Mouse (Mus musculus): Measurements from ENCODE around the gene Lrr1. TPM values are rescaled to one million over a fixed set of nuclear protein-coding genes. Genes with fewer than 3 reads are reported as not detected.

Gene Lrr1
- polyA plus RNA-seq, 1 experiment from 2014 or later = 23.1 TPM

DNA sequence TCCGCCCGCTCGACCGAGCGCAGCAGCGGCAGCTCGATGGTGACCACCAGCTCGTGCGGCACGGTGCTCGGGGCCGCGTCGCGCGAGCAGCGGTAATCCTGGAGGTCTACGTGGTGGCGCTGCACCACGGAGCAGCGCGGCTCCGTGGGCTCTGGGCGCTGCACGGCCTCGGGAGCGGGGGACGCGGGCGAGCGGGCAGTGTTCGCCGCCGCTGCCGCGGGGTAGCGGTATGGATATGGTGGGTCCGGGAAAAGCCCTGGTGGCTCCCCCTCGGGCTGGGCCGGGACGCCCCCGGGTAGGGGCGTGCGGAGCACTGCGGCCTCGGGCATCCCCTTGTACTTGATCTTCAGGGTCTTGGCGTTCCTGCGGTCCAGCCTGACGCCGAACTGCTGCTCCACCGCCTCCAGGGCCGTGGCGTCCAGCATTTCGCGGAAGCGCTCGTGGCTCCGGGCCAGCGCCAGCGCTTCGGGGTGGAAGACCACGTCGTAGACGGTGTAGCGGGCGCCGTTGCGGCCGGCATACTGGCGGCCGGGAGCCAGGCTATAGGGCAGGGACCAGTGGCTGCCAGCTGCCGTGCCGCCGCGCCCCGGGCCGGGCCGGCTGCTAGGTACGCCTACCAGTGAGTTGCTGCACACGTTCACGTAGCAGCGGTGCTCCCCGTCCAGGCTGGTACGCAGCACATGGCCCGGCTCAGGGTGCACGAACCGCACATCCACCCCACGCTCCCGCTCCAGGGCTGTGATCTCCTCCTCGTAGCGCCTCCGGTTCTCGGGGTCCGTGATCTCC, 29.0 kb downstream of the Lrr1 start:
- Histone ChIP-seq H3K36me3 (ENCODE audit: control insufficient read depth, insufficient read depth, low read length) (peaks cover 21% of the 10 kb centered on the region), H3K4me1 (ENCODE audit: control insufficient read depth, insufficient read depth, low read length) (peaks cover 11% of the 10 kb centered on the region; the same call in 1 of the 2 replicates), H3K9me3 (ENCODE audit: control insufficient read depth, low read depth, low read length) (no peaks in the 10 kb centered on the region), H3K4me3 (ENCODE audit: low read depth, low read length) (peak overlapping the region; percentile 95), H3K27me3 (ENCODE audit: control insufficient read depth, insufficient read depth, low read length) (no peaks in the 10 kb centered on the region), H3K27ac (ENCODE audit: low read length) (peak overlapping the region; percentile 91), H3K9ac (replicated peaks; ENCODE audit: low read depth, low read length) (peak overlapping the region; percentile 81), H3K4me2 (replicated peaks; ENCODE audit: low read depth, low read length) (peak overlapping the region; percentile 81)
- WGBS = under 1% methylated on average over 91 of the region's 94 CpGs
- ATAC-seq (ENCODE audit: insufficient number of reproducible peaks, insufficient read depth, low FRiP score, low read depth) = peak; percentile 71

DNA sequence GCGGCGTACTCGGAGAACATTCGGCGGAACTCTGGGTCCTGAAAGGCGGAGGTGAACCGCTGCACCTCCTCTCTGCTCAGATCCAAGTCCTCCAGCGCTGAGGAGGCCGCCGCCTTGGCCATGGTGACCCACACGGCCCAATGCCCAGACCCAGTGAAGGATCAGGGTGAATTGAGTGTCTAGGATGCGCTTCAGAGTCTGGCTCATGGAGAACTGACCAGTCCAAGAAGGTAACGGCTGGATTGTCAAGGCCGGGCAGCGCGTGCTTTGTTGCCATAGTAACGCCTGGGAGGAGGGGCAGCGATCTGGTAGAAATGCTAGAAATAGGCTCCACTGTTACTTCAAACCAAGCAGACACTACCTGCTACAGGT, 29.5 kb downstream of the Lrr1 start, which contains the start of gene Dnaaf2:
Gene Dnaaf2, minus strand, starts transcription at position 266 of the 372 bp plus-strand sequence.
- Histone ChIP-seq H3K9me3 (ENCODE audit: control insufficient read depth, low read depth, low read length) (no peaks in the 10 kb centered on the region), H3K27me3 (ENCODE audit: control insufficient read depth, insufficient read depth, low read length) (no peaks in the 10 kb centered on the region), H3K9ac (replicated peaks; ENCODE audit: low read depth, low read length) (peak within 1 kb of the TSS; percentile 81), H3K4me2 (replicated peaks; ENCODE audit: low read depth, low read length) (peak within 1 kb of the TSS; percentile 81), H3K27ac (ENCODE audit: low read length) (peak within 1 kb of the TSS; percentile 91), H3K4me1 (ENCODE audit: control insufficient read depth, insufficient read depth, low read length) (peaks cover 11% of the 10 kb centered on the region; the same call in 1 of the 2 replicates), H3K36me3 (ENCODE audit: control insufficient read depth, insufficient read depth, low read length) (peaks cover 25% of the 10 kb centered on the region), H3K4me3 (ENCODE audit: low read depth, low read length) (peak within 1 kb of the TSS; percentile 95)
- ATAC-seq (ENCODE audit: insufficient number of reproducible peaks, insufficient read depth, low FRiP score, low read depth) = peak; percentile 25; the same call in 1 of the 2 replicates
- WGBS = under 1% methylated on average over 18 of the region's 18 CpGs

DNA sequence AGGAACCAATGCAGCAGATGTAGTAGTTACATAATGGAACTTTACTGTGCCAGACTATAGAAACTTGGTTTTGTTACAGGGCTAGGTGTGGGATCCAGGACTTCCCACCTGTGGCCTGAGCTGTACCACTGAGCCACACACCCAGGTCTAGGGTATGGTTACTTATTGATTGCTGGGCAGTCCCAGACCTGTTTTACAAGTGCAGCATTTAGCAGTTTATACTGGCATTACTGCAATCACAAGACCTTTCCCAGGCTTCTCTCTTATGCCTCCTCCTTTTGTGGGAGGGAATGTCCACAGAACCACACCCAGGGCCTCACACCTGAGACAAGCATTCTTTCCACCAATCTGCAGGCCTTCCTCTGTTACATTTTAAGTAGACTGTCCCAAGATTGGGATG, 30.4 kb downstream of the Lrr1 start:
- Histone ChIP-seq H3K27ac (ENCODE audit: low read length) (no peak overlapping the region), H3K4me2 (replicated peaks; ENCODE audit: low read depth, low read length) (no peak overlapping the region; the same call in 1 of the 2 replicates), H3K4me3 (ENCODE audit: low read depth, low read length) (no peak overlapping the region), H3K9ac (replicated peaks; ENCODE audit: low read depth, low read length) (no peak overlapping the region), H3K9me3 (ENCODE audit: control insufficient read depth, low read depth, low read length) (no peaks in the 10 kb centered on the region), H3K4me1 (ENCODE audit: control insufficient read depth, insufficient read depth, low read length) (peaks cover 11% of the 10 kb centered on the region; the same call in 1 of the 2 replicates), H3K36me3 (ENCODE audit: control insufficient read depth, insufficient read depth, low read length) (peaks cover 29% of the 10 kb centered on the region), H3K27me3 (ENCODE audit: control insufficient read depth, insufficient read depth, low read length) (no peaks in the 10 kb centered on the region)
- ATAC-seq (ENCODE audit: insufficient number of reproducible peaks, insufficient read depth, low FRiP score, low read depth) = no peak

DNA sequence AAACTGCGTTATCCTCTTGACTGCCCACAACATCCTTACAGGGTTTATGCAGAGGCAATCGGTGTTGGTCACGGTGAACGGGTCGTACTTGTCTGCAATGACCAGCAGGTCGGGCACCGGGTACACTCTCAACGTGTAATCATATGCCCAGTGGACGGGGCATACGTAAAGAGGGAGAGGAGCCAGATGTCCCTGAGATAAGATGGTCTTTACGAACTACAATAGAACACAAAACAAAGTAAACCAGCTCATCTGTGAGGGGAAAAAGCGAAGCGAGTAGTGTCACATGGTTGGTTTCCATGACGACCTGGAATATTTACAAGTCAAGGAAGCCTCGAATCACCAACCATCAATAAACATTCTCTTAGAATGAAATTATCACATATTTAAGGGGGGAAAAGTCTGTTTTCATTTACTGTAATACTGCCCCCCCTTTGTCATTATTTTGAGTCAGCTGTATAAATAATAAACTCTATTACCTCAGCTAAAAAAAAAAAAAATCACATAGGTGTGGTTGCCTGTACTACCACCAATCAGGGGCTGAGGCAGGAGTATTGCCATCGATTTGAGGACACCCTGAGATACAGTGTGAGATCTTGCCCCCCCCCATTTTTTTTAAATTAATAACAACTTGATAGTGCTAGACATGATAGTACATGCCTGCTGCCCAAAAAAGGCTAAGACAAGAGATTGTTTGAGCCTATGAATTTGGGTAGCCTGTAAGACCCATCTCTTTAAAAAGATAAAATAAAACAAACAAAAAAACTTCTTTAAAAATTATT, 35.6 kb downstream of the Lrr1 start, which contains the start of gene Gm49384:
Gene Gm49384, minus strand, starts transcription at position 216 of the 782 bp plus-strand sequence.
- Histone ChIP-seq H3K27me3 (ENCODE audit: control insufficient read depth, insufficient read depth, low read length) (no peaks in the 10 kb centered on the region), H3K36me3 (ENCODE audit: control insufficient read depth, insufficient read depth, low read length) (peaks cover 44% of the 10 kb centered on the region), H3K9me3 (ENCODE audit: control insufficient read depth, low read depth, low read length) (no peaks in the 10 kb centered on the region), H3K4me2 (replicated peaks; ENCODE audit: low read depth, low read length) (no peak within 1 kb of the TSS), H3K4me1 (ENCODE audit: control insufficient read depth, insufficient read depth, low read length) (no peaks in the 10 kb centered on the region; the same call in 1 of the 2 replicates), H3K9ac (replicated peaks; ENCODE audit: low read depth, low read length) (no peak within 1 kb of the TSS), H3K4me3 (ENCODE audit: low read depth, low read length) (no peak within 1 kb of the TSS), H3K27ac (ENCODE audit: low read length) (no peak within 1 kb of the TSS)
- ATAC-seq (ENCODE audit: insufficient number of reproducible peaks, insufficient read depth, low FRiP score, low read depth) = no peak
- WGBS = 81% methylated on average over 16 of the region's 16 CpGs

DNA sequence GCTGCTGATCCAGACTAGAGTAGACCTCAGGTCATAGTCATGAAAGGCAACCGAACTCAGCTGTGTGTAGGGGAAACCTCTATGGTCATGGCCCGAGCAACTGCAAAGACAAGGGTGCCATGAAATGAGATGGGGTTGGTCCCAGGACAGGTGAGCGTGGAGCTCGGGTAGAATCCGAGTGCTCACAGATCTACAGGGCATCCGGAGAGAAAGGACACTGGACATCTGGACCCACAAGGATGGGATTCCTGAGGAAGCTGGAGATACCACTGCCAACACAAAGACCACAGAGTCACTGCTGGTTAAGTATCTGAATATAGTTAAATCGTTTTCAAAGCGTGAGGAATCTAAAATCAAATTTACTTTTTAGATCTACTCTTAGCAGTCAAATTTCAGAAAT, 38.8 kb downstream of the Lrr1 start:
- ATAC-seq (ENCODE audit: insufficient number of reproducible peaks, insufficient read depth, low FRiP score, low read depth) = no peak
- H3K4me2 ChIP-seq (replicated peaks; ENCODE audit: low read depth, low read length) = no peak overlapping the region
- no peak overlapping the region for H3K4me3 ChIP-seq (ENCODE audit: low read depth, low read length)
- 93% methylated on average over 8 of the region's 8 CpGs for WGBS
- no peak overlapping the region for H3K9ac ChIP-seq (replicated peaks; ENCODE audit: low read depth, low read length)
- no peak overlapping the region for H3K27ac ChIP-seq (ENCODE audit: low read length)
- no peaks in the 10 kb centered on the region for H3K9me3 ChIP-seq (ENCODE audit: control insufficient read depth, low read depth, low read length)
- no peaks in the 10 kb centered on the region for H3K4me1 ChIP-seq (ENCODE audit: control insufficient read depth, insufficient read depth, low read length)
- peaks cover 37% of the 10 kb centered on the region for H3K36me3 ChIP-seq (ENCODE audit: control insufficient read depth, insufficient read depth, low read length)
- no peaks in the 10 kb centered on the region for H3K27me3 ChIP-seq (ENCODE audit: control insufficient read depth, insufficient read depth, low read length)

DNA sequence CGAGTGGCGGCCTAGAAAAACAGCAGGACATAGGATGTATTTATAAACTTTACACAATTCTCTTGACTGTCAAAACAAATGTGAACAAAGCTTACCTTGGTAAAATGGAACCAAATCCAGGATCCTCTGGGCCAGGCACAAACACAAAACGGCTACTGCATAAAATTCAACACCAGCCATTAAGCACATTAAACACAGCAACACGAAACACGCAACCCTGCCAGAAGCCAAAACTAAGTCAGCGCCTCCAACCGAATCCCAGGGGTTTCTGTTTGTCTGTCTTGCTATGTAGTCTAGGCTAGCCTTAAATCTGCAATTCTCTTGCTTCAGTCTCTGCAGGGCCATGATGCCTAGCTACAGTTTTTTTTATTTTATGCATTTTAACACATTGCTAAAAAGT, 39.3 kb downstream of the Lrr1 start:
- no peaks in the 10 kb centered on the region for H3K9me3 ChIP-seq (ENCODE audit: control insufficient read depth, low read depth, low read length)
- no peak for ATAC-seq (ENCODE audit: insufficient number of reproducible peaks, insufficient read depth, low FRiP score, low read depth)
- 95% methylated on average over 7 of the region's 7 CpGs for WGBS
- peaks cover 34% of the 10 kb centered on the region for H3K36me3 ChIP-seq (ENCODE audit: control insufficient read depth, insufficient read depth, low read length)
- H3K27me3 ChIP-seq (ENCODE audit: control insufficient read depth, insufficient read depth, low read length) = no peaks in the 10 kb centered on the region
- H3K9ac ChIP-seq (replicated peaks; ENCODE audit: low read depth, low read length) = no peak overlapping the region
- no peaks in the 10 kb centered on the region for H3K4me1 ChIP-seq (ENCODE audit: control insufficient read depth, insufficient read depth, low read length)
- no peak overlapping the region for H3K4me3 ChIP-seq (ENCODE audit: low read depth, low read length)
- no peak overlapping the region for H3K4me2 ChIP-seq (replicated peaks; ENCODE audit: low read depth, low read length)
- no peak overlapping the region for H3K27ac ChIP-seq (ENCODE audit: low read length)

DNA sequence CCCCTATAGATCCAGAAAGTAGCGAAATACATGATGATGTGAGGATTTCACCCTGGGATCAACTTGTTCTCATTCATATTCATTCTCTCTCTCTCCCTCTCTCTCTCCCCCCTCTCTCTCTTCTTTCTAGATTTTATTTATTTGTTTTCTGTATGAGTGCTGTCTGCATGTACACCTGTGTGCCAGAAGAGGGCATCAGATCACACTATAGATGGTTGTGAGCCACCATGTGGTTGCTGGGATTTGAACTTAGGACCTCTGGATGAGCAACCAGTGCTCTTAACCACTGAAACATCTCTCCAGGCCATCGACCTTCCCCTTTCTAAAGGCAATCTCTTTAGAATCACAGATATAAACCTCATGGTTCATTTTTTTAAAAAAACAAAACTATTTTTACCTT, 39.9 kb downstream of the Lrr1 start:
- Histone ChIP-seq H3K9ac (replicated peaks; ENCODE audit: low read depth, low read length) (no peak overlapping the region), H3K4me1 (ENCODE audit: control insufficient read depth, insufficient read depth, low read length) (no peaks in the 10 kb centered on the region), H3K4me2 (replicated peaks; ENCODE audit: low read depth, low read length) (no peak overlapping the region), H3K36me3 (ENCODE audit: control insufficient read depth, insufficient read depth, low read length) (peaks cover 32% of the 10 kb centered on the region), H3K27ac (ENCODE audit: low read length) (no peak overlapping the region), H3K9me3 (ENCODE audit: control insufficient read depth, low read depth, low read length) (no peaks in the 10 kb centered on the region), H3K4me3 (ENCODE audit: low read depth, low read length) (no peak overlapping the region), H3K27me3 (ENCODE audit: control insufficient read depth, insufficient read depth, low read length) (no peaks in the 10 kb centered on the region)
- 88% methylated on average over 2 of the region's 2 CpGs for WGBS
- no peak for ATAC-seq (ENCODE audit: insufficient number of reproducible peaks, insufficient read depth, low FRiP score, low read depth)

DNA sequence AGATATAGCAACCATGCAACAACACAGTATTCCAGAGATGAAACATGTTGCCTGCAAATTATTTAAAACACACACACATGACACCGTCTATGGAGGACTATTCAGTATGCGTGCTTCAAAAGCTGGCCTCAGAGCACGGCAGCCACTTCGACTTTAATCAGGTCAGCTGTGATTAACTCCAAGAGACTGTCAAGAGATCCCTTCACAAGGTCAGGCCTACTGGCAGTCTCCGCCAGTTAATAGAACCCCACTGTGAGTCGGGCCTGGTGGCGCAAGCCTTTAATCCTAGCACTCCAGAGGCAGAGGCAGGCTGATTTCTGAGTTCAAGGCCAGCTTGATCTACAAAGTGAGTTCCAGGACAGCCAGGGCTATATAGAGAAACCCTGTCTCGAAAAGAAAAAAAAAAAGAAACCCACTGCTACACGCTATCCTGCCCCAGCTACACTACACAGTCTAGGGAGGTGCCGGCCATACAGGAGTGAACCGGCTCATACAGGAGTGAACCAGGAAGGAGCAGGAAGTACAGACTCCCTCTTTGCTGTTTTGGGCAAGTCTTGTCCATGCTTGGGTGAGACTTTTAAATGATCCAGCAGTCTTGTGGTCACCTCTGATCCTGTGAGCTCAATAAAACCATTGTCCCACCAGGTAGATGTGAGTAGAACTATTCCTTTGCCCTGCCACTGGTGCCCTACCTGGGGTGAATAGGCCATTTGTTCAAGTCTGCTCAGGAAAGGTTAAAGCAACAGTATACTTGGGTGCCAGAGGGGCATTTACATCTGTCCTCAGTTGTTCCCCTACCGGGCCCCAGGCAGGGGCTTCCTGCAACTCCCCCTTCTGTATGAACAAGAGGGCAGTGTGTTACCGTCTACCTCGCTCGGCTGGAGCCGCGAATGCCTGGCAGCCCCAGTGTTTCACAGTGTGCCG, 41.7 kb downstream of the Lrr1 start:
- H3K27ac ChIP-seq (ENCODE audit: low read length) = no peak overlapping the region
- H3K27me3 ChIP-seq (ENCODE audit: control insufficient read depth, insufficient read depth, low read length) = no peaks in the 10 kb centered on the region
- 89% methylated on average over 18 of the region's 18 CpGs for whole genome bisulfite sequencing
- H3K4me3 ChIP-seq (ENCODE audit: low read depth, low read length) = no peak overlapping the region
- no peaks in the 10 kb centered on the region for H3K9me3 ChIP-seq (ENCODE audit: control insufficient read depth, low read depth, low read length)
- no peaks in the 10 kb centered on the region for H3K4me1 ChIP-seq (ENCODE audit: control insufficient read depth, insufficient read depth, low read length)
- ATAC-seq (ENCODE audit: insufficient number of reproducible peaks, insufficient read depth, low FRiP score, low read depth) = no peak
- H3K36me3 ChIP-seq (ENCODE audit: control insufficient read depth, insufficient read depth, low read length) = peaks cover 37% of the 10 kb centered on the region
- H3K9ac ChIP-seq (replicated peaks; ENCODE audit: low read depth, low read length) = no peak overlapping the region
- H3K4me2 ChIP-seq (replicated peaks; ENCODE audit: low read depth, low read length) = no peak overlapping the region

Measured in stomach, embryonic 14.5 days (tissue).